Mouse (Mus musculus): ENCODE measurements around the gene Umad1. TPM values are rescaled to one million over a fixed set of nuclear protein-coding genes. Genes with fewer than 3 reads are reported as not detected.
A peak's percentile ranks its signal among the peaks of the same experiment; 100 is the strongest.

Gene Umad1
- polyA plus RNA-seq, 1 experiment from 2014 or later: 24.0 TPM

DNA sequence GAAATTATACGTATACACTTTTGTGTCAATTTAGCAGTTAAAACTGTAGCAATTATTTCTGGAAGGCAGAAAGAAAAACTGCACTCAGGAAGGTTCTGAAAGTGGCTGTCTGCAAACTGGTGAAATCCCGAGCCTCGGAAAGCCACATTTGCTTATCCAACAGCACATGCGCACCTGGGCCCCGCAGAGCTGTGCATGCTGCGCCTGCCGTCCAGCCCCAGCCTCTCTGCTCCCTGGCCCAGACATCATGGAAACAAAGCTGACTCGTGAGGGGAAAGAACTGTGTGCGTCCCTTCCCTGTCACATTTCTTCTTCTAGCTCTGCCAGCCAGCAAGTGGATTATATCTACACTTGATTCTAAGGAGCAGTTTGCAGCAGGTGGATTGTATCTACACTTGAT lies 154.9 kb downstream of the Umad1 start:
- Histone ChIP-seq H3K36me3 (ENCODE audit: control insufficient read depth, insufficient read depth) (no peaks in the 10 kb centered on the region), H3K27ac (ENCODE audit: low read depth, low read length) (no peak overlapping the region), H3K9ac (ENCODE audit: low read depth, low read length) (no peak overlapping the region), H3K4me2 (replicated peaks; ENCODE audit: low read depth) (no peak overlapping the region), H3K4me1 (replicated peaks; ENCODE audit: control insufficient read depth, insufficient read depth, low read length) (no peaks in the 10 kb centered on the region), H3K27me3 (replicated peaks; ENCODE audit: control insufficient read depth, insufficient read depth, low read length) (no peaks in the 10 kb centered on the region), H3K9me3 (ENCODE audit: control insufficient read depth) (no peaks in the 10 kb centered on the region), H3K4me3 (ENCODE audit: low read depth, low read length) (no peak overlapping the region)
- ATAC-seq: no peak
- TF ChIP-seq CTCF (IDR thresholded peaks at IDR 0.05; ENCODE audit: low read depth): no peak
- 63% methylated on average over 9 of the region's 9 CpGs for WGBS

DNA sequence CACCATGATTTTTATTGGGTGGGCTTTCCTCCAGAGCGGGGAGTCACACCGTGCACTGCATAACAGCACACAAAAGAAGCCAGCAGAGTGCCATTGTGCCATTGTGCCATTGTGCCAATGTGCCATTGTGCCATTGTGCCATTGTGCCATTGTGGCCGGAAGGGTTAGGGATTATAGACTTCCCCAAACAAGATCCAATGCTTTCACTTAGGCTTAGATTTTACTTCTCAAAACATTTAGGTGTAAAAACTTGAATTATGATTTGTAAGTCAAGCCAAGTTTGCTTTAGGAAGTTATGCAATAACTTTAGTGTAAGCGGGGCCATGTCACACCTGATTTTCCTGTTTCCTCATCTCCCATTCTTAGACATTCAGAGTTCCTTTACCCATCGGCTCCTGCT lies 156.7 kb downstream of the Umad1 start:
- whole genome bisulfite sequencing: 91% methylated on average over 5 of the region's 5 CpGs
- ATAC-seq: no peak
- no peak overlapping the region for H3K27ac ChIP-seq (ENCODE audit: low read depth, low read length)
- H3K4me2 ChIP-seq (replicated peaks; ENCODE audit: low read depth): no peak overlapping the region
- no peaks in the 10 kb centered on the region for H3K36me3 ChIP-seq (ENCODE audit: control insufficient read depth, insufficient read depth)
- no peaks in the 10 kb centered on the region; the same call in 1 of the 2 replicates for H3K4me1 ChIP-seq (replicated peaks; ENCODE audit: control insufficient read depth, insufficient read depth, low read length)
- H3K9ac ChIP-seq (ENCODE audit: low read depth, low read length): no peak overlapping the region
- TF ChIP-seq CTCF (IDR thresholded peaks at IDR 0.05; ENCODE audit: low read depth): no peak
- no peaks in the 10 kb centered on the region for H3K9me3 ChIP-seq (ENCODE audit: control insufficient read depth)
- no peak overlapping the region for H3K4me3 ChIP-seq (ENCODE audit: low read depth, low read length)
- no peaks in the 10 kb centered on the region for H3K27me3 ChIP-seq (replicated peaks; ENCODE audit: control insufficient read depth, insufficient read depth, low read length)

DNA sequence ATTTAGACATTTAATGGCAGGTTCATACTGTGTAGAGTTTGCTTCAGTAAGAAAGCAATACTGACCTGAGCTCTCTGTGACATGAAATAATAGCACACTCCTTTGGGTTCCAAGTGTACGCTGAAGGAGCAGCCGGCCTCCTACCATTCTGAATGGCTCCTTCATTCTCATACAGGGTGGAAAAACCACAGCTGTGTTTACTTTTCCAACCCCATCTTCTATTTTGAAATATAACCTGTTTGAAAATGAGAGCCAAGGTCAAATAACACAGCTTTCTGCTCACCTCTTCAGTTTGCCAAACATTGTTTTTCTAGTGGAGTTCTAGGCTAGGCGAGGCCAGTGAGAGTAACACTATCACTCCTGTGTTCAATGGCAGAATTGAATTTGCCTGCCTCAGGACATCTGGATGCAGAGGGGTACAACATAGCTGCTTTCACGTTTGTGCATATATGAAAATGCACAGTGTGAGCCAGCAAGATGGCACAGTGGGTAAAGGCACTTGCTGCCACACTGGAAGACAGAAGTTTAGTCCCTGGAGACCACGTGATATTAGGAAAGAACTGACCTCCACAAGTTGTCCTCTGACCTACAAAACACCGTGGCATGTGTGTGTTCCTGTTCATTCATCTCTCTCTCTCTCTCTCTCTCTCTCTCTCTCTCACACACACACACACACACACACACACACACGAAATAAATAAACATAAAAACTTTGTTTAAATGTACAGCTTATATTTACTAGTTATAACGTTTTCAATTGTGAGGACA lies 157.9 kb downstream of the Umad1 start:
- Histone ChIP-seq H3K27me3 (replicated peaks; ENCODE audit: control insufficient read depth, insufficient read depth, low read length) (no peaks in the 10 kb centered on the region), H3K9me3 (ENCODE audit: control insufficient read depth) (no peaks in the 10 kb centered on the region), H3K4me1 (replicated peaks; ENCODE audit: control insufficient read depth, insufficient read depth, low read length) (no peaks in the 10 kb centered on the region; the same call in 1 of the 2 replicates), H3K4me3 (ENCODE audit: low read depth, low read length) (no peak overlapping the region), H3K27ac (ENCODE audit: low read depth, low read length) (no peak overlapping the region), H3K36me3 (ENCODE audit: control insufficient read depth, insufficient read depth) (no peaks in the 10 kb centered on the region), H3K4me2 (replicated peaks; ENCODE audit: low read depth) (no peak overlapping the region), H3K9ac (ENCODE audit: low read depth, low read length) (no peak overlapping the region)
- TF ChIP-seq CTCF (IDR thresholded peaks at IDR 0.05; ENCODE audit: low read depth): no peak
- WGBS: 61% methylated on average over 8 of the region's 8 CpGs
- ATAC-seq: no peak

DNA sequence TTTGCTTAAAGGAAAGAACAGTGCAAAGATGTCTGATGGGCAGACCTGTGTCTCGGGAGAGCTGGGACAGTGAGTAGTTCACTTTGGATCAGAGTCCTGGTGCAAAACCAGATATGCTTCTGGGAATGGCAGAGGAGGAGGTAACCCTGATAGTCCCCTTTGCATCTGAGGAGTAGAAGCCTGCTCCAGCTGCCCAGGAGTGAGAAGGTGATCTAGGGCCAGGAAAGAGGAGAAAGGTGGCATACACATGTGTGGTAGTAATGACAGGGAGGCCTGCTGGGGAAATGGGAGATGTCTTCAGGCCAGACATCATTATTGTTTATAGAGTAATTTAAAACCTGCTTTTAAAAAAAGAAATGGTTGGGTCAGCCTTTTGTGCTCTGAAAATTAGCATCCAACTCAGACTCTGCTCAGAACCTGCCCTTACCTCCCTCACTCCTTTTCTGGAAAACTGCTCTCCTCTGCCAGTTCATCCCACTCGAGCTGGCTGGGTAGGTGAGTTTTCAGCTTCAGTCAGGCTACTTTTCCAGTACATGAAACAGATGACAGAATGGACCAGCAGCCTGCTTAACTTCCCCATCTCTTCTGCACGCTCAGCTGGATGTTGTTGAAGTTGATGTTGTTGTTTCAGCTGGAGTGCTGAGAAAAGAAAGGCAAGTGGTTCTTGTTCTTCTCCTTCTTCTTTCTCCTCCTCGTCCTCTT lies 160.5 kb downstream of the Umad1 start:
- Histone ChIP-seq H3K27me3 (replicated peaks; ENCODE audit: control insufficient read depth, insufficient read depth, low read length) (no peaks in the 10 kb centered on the region), H3K36me3 (ENCODE audit: control insufficient read depth, insufficient read depth) (no peaks in the 10 kb centered on the region), H3K9ac (ENCODE audit: low read depth, low read length) (no peak overlapping the region), H3K4me1 (replicated peaks; ENCODE audit: control insufficient read depth, insufficient read depth, low read length) (no peaks in the 10 kb centered on the region; the same call in 1 of the 2 replicates), H3K4me2 (replicated peaks; ENCODE audit: low read depth) (no peak overlapping the region), H3K4me3 (ENCODE audit: low read depth, low read length) (no peak overlapping the region), H3K9me3 (ENCODE audit: control insufficient read depth) (no peaks in the 10 kb centered on the region), H3K27ac (ENCODE audit: low read depth, low read length) (no peak overlapping the region)
- WGBS: 59% methylated on average over 4 of the region's 4 CpGs
- ATAC-seq: no peak
- no peak for TF ChIP-seq CTCF (IDR thresholded peaks at IDR 0.05; ENCODE audit: low read depth)

DNA sequence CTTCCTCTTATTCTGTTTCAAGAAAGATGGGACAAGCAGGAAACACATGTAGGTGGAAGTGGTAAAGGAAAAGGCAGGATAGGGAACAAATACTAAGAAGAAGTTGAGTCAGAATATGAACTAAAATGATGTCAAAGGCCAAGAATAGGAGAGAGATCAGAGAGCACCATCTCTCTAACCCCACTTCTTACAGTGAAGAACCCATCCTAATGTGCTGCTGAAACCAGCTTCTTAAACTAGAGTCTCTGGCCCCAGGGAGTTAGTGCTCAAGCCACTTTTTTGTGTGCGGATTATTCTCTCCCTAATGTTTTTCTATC lies 161.1 kb downstream of the Umad1 start:
- 92% methylated on average over 1 of the region's 1 CpGs for WGBS
- TF ChIP-seq CTCF (IDR thresholded peaks at IDR 0.05; ENCODE audit: low read depth): no peak
- Histone ChIP-seq H3K27me3 (replicated peaks; ENCODE audit: control insufficient read depth, insufficient read depth, low read length) (no peaks in the 10 kb centered on the region), H3K27ac (ENCODE audit: low read depth, low read length) (no peak overlapping the region), H3K36me3 (ENCODE audit: control insufficient read depth, insufficient read depth) (no peaks in the 10 kb centered on the region), H3K4me1 (replicated peaks; ENCODE audit: control insufficient read depth, insufficient read depth, low read length) (no peaks in the 10 kb centered on the region; the same call in 1 of the 2 replicates), H3K9ac (ENCODE audit: low read depth, low read length) (no peak overlapping the region), H3K4me3 (ENCODE audit: low read depth, low read length) (no peak overlapping the region), H3K9me3 (ENCODE audit: control insufficient read depth) (no peaks in the 10 kb centered on the region), H3K4me2 (replicated peaks; ENCODE audit: low read depth) (no peak overlapping the region)
- ATAC-seq: no peak

DNA sequence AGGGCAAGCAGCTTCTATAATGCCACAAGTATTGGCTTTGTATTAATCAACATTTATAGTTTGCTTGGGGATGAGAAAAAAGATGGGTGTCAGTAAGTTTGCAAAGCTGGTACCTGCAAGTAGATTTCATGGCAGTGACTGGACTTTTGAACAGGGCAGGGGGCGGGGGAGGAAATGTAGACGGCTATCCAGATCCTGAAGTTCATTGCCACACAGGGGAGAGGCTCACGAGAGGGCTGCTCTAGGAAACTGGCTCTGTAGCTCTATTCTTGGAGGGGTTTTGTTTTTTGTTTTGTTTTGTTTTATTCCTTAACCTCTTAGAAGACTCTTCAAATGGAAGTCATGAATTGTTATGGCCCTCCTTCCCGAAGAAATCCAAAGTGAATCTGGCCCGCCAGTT lies 162.3 kb downstream of the Umad1 start:
- peak; percentile 54; the same call in 1 of the 2 replicates for ATAC-seq
- WGBS: 53% methylated on average over 5 of the region's 5 CpGs
- no peak overlapping the region for H3K4me2 ChIP-seq (replicated peaks; ENCODE audit: low read depth)

More for the DNA sequence above, 162.3 kb downstream of the Umad1 start:
- no peak overlapping the region for H3K9ac ChIP-seq (ENCODE audit: low read depth, low read length)
- no peak for TF ChIP-seq CTCF (IDR thresholded peaks at IDR 0.05; ENCODE audit: low read depth)
- H3K4me1 ChIP-seq (replicated peaks; ENCODE audit: control insufficient read depth, insufficient read depth, low read length): no peaks in the 10 kb centered on the region; the same call in 1 of the 2 replicates
- no peaks in the 10 kb centered on the region for H3K36me3 ChIP-seq (ENCODE audit: control insufficient read depth, insufficient read depth)
- no peak overlapping the region for H3K4me3 ChIP-seq (ENCODE audit: low read depth, low read length)
- H3K9me3 ChIP-seq (ENCODE audit: control insufficient read depth): no peaks in the 10 kb centered on the region
- no peaks in the 10 kb centered on the region for H3K27me3 ChIP-seq (replicated peaks; ENCODE audit: control insufficient read depth, insufficient read depth, low read length)
- no peak overlapping the region for H3K27ac ChIP-seq (ENCODE audit: low read depth, low read length)

Measured in intestine, postnatal 0 days (tissue).